Mouse (Mus musculus): Measurements from ENCODE around the gene BC048679. TPM values are rescaled to one million over a fixed set of nuclear protein-coding genes. Genes with fewer than 3 reads are reported as not detected.
"Not testable (repeated sequence)": the region's sequence is repeated elsewhere in the genome, so short reads cannot be mapped to it uniquely, and the experiment has no call there.

Gene BC048679
- total and polyA plus RNA-seq, 3 experiments, result not detected

DNA sequence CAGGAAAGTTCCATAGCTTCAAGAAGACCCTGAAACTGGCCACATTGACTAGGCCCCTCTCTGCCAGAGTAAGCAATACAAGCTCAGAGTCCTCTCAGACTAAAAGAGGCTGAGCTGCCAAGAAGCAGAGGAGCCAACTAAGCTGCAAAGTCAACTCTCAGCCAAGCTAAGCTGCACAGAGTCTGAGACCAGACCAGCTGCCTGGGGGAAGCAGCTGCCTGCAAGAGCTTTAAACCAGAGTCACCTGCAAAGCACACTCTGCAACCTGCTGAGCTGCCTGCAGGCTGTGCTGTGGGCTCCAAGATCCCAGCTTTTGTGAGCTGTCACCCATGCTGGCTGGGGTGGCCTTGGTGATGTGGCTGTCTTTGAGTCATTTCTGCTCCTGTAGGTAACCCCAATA is 19.8 kb downstream of the BC048679 start:
- TF ChIP-seq CTCF (conservative IDR thresholded peaks at IDR 0.05 in 1 of 2, IDR thresholded peaks at IDR 0.05 in 1 of 2; ENCODE audit: low read depth in 2 of 2, low read length in 2 of 2) (peak in 1 of 2 experiments; percentile 23; a peak in 2 of 4 replicates), RAD21 (IDR thresholded peaks at IDR 0.05; ENCODE audit: low read depth, low read length) (peak; percentile 5)
- H3K79me2 ChIP-seq (replicated peaks; ENCODE audit: control insufficient read depth, extremely low read depth, insufficient read depth, poor library complexity, severe bottlenecking); H3K36me3 ChIP-seq (replicated peaks in 1 of 2; ENCODE audit: control insufficient read depth in 1 of 2, insufficient read depth in 1 of 2, low read length in 1 of 2); H3K9me3 ChIP-seq (replicated peaks; ENCODE audit: low read length); in situ Hi-C loops (cut with MboI; ENCODE audit: low pct_ligation_motif_present, low pct_unique_long_range_greater_than_20kb, low sequenced_read_pairs); H3K4me1 ChIP-seq (ENCODE audit: control insufficient read depth in 1 of 2, insufficient read depth in 2 of 2); H3K9ac ChIP-seq (ENCODE audit: insufficient read depth, low read depth); DNase-seq (ENCODE audit: extremely low read depth); H3K4me3 ChIP-seq (replicated peaks in 1 of 3; ENCODE audit: low read depth in 2 of 3, low read length in 2 of 3, poor library complexity in 1 of 3); H3K4me2 ChIP-seq (ENCODE audit: insufficient read depth, low read depth, poor library complexity, severe bottlenecking); dilution Hi-C loops (cut with MboI; ENCODE audit: extremely low pct_ligation_motif_present, extremely low pct_unique_long_range_greater_than_20kb, low sequenced_read_pairs); H3K27ac ChIP-seq (ENCODE audit: insufficient read depth, low read depth): not testable (repeated sequence)
- H3K27me3 ChIP-seq (replicated peaks), result peaks cover 39% of the 10 kb centered on the region

DNA sequence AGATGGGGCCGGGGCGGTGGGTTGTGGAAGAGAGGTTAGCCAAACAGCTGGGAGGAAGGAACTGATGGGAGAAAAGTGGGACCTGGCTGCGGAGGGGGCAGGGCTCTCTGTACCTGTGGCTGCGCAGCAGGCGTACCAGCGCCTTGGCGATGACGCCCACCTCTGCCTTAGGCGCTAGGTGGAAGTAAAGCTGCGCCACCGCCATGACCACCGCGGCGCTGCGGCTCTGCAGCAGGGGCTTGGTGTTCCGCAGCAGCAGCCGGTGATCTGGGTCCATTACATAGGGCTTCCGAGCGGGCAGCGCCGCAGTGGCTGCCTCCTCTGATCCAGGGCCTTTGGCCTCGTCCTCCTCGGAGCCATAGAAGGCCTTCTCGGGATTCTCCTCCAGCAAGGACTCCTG is 21.2 kb downstream of the BC048679 start:
- Histone ChIP-seq H3K27me3 (replicated peaks) (peaks cover 45% of the 10 kb centered on the region), H3K9me3 (replicated peaks; ENCODE audit: low read length) (no peaks in the 10 kb centered on the region), H3K9ac (ENCODE audit: insufficient read depth, low read depth) (no peak overlapping the region), H3K4me2 (ENCODE audit: insufficient read depth, low read depth, poor library complexity, severe bottlenecking) (no peak overlapping the region), H3K4me1 (ENCODE audit: control insufficient read depth in 1 of 2, insufficient read depth in 2 of 2) (no peaks in the 10 kb centered on the region), H3K27ac (ENCODE audit: insufficient read depth, low read depth) (no peak overlapping the region), H3K79me2 (replicated peaks; ENCODE audit: control insufficient read depth, extremely low read depth, insufficient read depth, poor library complexity, severe bottlenecking) (no peaks in the 10 kb centered on the region), H3K36me3 (replicated peaks in 1 of 2; ENCODE audit: control insufficient read depth in 1 of 2, insufficient read depth in 1 of 2, low read length in 1 of 2) (no peaks in the 10 kb centered on the region), H3K4me3 (replicated peaks in 1 of 3; ENCODE audit: low read depth in 2 of 3, low read length in 2 of 3, poor library complexity in 1 of 3) (no peak overlapping the region)
- TF ChIP-seq ETS1 (conservative IDR thresholded peaks at IDR 0.05; ENCODE audit: low read depth, low read length) (no peak), POLR2A (IDR thresholded peaks at IDR 0.05; ENCODE audit: low read depth, low read length) (no peak), RAD21 (IDR thresholded peaks at IDR 0.05; ENCODE audit: low read depth, low read length) (no peak), TCF12 (IDR thresholded peaks at IDR 0.05; ENCODE audit: low read depth, low read length) (no peak), GABPA (IDR thresholded peaks at IDR 0.05; ENCODE audit: insufficient replicate concordance, low read depth, low read length) (no peak), HCFC1 (IDR thresholded peaks at IDR 0.05; ENCODE audit: low read depth, low read length) (no peak), MEF2A (IDR thresholded peaks at IDR 0.05; ENCODE audit: borderline replicate concordance, low read depth, low read length) (no peak), ZKSCAN1 (IDR thresholded peaks at IDR 0.05; ENCODE audit: borderline replicate concordance, low read depth, low read length) (no peak), RCOR1 (conservative IDR thresholded peaks at IDR 0.05; ENCODE audit: low read depth, low read length) (no peak), MAX (IDR thresholded peaks at IDR 0.05; ENCODE audit: low read length) (no peak), PAX5 (IDR thresholded peaks at IDR 0.05; ENCODE audit: low read length) (no peak)
- dilution Hi-C loops (cut with MboI; ENCODE audit: extremely low pct_ligation_motif_present, extremely low pct_unique_long_range_greater_than_20kb, low sequenced_read_pairs) (no loop called here), in situ Hi-C loops (cut with MboI; ENCODE audit: low pct_ligation_motif_present, low pct_unique_long_range_greater_than_20kb, low sequenced_read_pairs) (no loop called here)
- DNase-seq (ENCODE audit: extremely low read depth), result no peak

- dilution Hi-C loops (cut with MboI; ENCODE audit: extremely low pct_ligation_motif_present, extremely low pct_unique_long_range_greater_than_20kb, low sequenced_read_pairs), result no loop called here
- H3K4me2 ChIP-seq (ENCODE audit: insufficient read depth, low read depth, poor library complexity, severe bottlenecking), result no peak overlapping the region
- H3K27me3 ChIP-seq (replicated peaks), result peaks cover 61% of the 10 kb centered on the region
- H3K4me1 ChIP-seq (ENCODE audit: control insufficient read depth in 1 of 2, insufficient read depth in 2 of 2), result no peaks in the 10 kb centered on the region
- H3K79me2 ChIP-seq (replicated peaks; ENCODE audit: control insufficient read depth, extremely low read depth, insufficient read depth, poor library complexity, severe bottlenecking), result no peaks in the 10 kb centered on the region
- no peak overlapping the region for H3K9ac ChIP-seq (ENCODE audit: insufficient read depth, low read depth)
- no peak for TF ChIP-seq IRF4 (IDR thresholded peaks at IDR 0.05; ENCODE audit: low read depth, low read length)
- no peak for TF ChIP-seq TBP (conservative IDR thresholded peaks at IDR 0.05; ENCODE audit: low read depth, low read length)
- TF ChIP-seq ZNF384 (IDR thresholded peaks at IDR 0.05; ENCODE audit: low read depth, low read length), result no peak
- TF ChIP-seq RCOR1 (conservative IDR thresholded peaks at IDR 0.05; ENCODE audit: low read depth, low read length), result no peak
- no peak for TF ChIP-seq KAT2A (IDR thresholded peaks at IDR 0.05; ENCODE audit: insufficient replicate concordance, low read length)
- TF ChIP-seq SMC3 (IDR thresholded peaks at IDR 0.05; ENCODE audit: low read depth, low read length), result no peak
- no peak for TF ChIP-seq CHD1 (IDR thresholded peaks at IDR 0.05; ENCODE audit: low read depth, low read length)
- no peaks in the 10 kb centered on the region for H3K9me3 ChIP-seq (replicated peaks; ENCODE audit: low read length)
- no peaks in the 10 kb centered on the region for H3K36me3 ChIP-seq (replicated peaks in 1 of 2; ENCODE audit: control insufficient read depth in 1 of 2, insufficient read depth in 1 of 2, low read length in 1 of 2)
- DNase-seq (ENCODE audit: extremely low read depth), result no peak
- no peak overlapping the region for H3K27ac ChIP-seq (ENCODE audit: insufficient read depth, low read depth)
- in situ Hi-C loops (cut with MboI; ENCODE audit: low pct_ligation_motif_present, low pct_unique_long_range_greater_than_20kb, low sequenced_read_pairs), result no loop called here
- H3K4me3 ChIP-seq (replicated peaks in 1 of 3; ENCODE audit: low read depth in 2 of 3, low read length in 2 of 3, poor library complexity in 1 of 3), result no peak overlapping the region
These were observed 22.9 kb downstream of the BC048679 start for GRCm38 (mm10) chr7:81475221-81475620.

All from CH12.LX (cell line).